Mouse (Mus musculus) activated CD4-positive, CD25-positive, alpha-beta regulatory T cell, adult 4 months (primary cell): Measurements from ENCODE around the gene Gm5861. TPM values are rescaled to one million over a fixed set of nuclear protein-coding genes. Genes with fewer than 3 reads are reported as not detected.
"Not testable (repeated sequence)": the region's sequence is repeated elsewhere in the genome, so short reads cannot be mapped to it uniquely, and the experiment has no call there.

Experiments used
- ATAC-seq: one replicate; pipeline ENCODE4 v1.8.0; 2017
- polyA plus RNA-seq, 2 experiments: library from polyadenylated mRNA; unstranded; fragments of 100-300 nt; shearing (Covaris generic); gene quantifications; one replicate each; pipeline ENCODE4 v1.2.1; 2017

Gm5861 gene
- 1 to 10 TPM in 1 of 2 experiments, under 1 TPM in 1; 0.41 to 1.2 TPM for polyA plus RNA-seq

DNA sequence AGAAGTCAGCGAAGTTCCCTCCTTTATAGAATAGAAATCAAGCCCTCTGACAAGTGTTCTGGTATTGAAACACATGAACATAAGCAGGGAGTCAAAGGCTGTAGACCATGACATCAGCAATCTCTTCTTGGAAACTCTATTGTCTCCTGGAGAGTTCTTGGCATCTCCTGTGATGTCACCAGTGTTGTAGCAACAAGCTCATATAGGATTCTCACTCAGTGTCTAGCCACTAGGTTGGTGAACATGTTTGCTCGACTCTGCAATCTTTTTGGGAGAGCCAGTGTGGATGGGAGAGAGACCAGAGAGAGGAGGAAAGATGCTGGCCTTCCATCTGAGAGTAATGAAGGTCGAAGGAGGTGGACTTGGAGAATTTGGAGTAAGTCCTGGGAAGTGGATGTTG is at the start of gene Gm5861:
Gene Gm5861 (plus strand): TSS at position 301 of the 400 bp plus-strand sequence.
- not testable (repeated sequence) for ATAC-seq

DNA sequence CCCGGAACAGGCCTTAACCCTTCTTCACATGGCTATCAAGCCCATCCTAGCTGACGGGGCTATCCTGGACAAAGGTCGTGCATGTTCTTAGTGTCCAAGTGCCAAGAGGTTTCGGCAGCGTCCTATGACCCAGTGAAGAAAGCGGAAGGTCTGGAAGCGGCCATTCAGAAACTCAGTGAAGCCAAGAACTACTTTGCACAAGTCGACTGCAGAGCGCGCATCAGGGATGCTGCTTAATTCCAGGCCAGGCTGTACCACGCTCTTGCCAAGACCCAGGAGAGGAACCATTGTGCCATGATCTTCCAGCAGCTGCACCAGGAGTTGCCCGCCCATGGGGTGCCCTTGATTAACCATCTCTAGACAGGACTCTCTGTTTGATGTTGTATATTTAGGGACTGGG is 44.8 kb upstream of the Gm5861 start:
- not testable (repeated sequence) for ATAC-seq

Other genes starting within 250 kb of the Gm5861 start
- not detected for gene Gm8871, start 235.3 kb upstream of the Gm5861 start, polyA plus RNA-seq
- gene Gm8857, start 235.3 kb upstream of the Gm5861 start, polyA plus RNA-seq: under 1 TPM in 1 of 2 experiments, not detected in 1; 0.40 TPM
- not detected for gene Gm8879, start 55.4 kb upstream of the Gm5861 start, polyA plus RNA-seq
- gene Gm8890, start 73.0 kb downstream of the Gm5861 start, polyA plus RNA-seq: not detected
- not detected for gene Speer1, start 158.4 kb downstream of the Gm5861 start, polyA plus RNA-seq
- not detected for gene Gm8897, start 233.3 kb downstream of the Gm5861 start, polyA plus RNA-seq